Mouse (Mus musculus): ENCODE data around the gene Prss32. TPM values are rescaled to one million over a fixed set of nuclear protein-coding genes. Genes with fewer than 3 reads are reported as not detected.

Gene Prss32
- total RNA-seq (2014; fragmentation: Nextera tagmentation) = not detected in 2 replicates
- total RNA-seq (2017) = not detected in 2 replicates

- peak; percentile 63 for ATAC-seq (replicated peaks; ENCODE audit: low FRiP score, low TSS enrichment, poor library complexity, severe bottlenecking)
These were observed at the start of gene Prss32, which contains the start of gene Prss41 for GRCm38 (mm10) chr17:23843812-23844273. Gene Prss32, plus strand, starts transcription at chr17:23843855. Gene Prss41, minus strand, starts transcription at chr17:23844172.

DNA sequence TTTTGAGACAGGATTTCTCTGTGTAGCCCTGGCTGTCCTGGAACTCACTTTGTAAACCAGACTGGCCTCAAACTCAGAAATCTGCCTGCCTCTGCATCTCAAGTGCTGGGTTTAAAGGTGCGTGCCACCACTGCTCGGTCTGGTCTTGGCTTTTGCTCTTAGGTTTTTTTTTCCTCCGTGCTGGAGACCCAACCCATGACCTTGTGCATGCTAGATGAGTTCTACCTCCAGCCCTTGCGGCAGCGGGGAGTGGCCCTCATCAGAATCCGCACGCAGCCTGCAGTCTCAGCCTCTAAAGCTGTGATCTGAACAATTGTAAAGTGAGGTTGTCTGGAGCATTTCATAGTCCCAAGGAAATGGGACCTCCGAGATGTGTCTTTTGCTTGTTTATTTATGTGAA lies 48.3 kb upstream of the Prss32 start:
- no peak for ATAC-seq (replicated peaks; ENCODE audit: low FRiP score, low TSS enrichment, poor library complexity, severe bottlenecking)

DNA sequence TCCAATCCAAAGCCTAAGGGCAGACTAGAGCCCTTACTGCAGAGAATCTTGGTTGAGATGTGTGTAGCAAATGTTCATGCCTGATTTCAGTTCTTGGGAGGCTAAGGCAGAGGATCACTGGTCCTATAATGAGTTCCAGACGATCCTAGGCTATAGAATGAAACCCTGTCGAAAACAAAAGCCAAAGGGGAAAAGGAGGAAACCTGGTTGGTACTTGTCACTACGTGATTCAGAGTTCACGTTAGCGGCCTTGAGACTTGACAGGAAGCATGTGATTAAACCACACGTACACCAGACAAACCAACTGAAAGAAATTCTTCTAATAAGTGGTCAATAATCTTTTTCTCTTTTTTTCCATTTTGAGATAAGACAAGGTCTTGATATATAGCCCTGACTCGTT lies 46.3 kb upstream of the Prss32 start:
- no peak for ATAC-seq (replicated peaks; ENCODE audit: low FRiP score, low TSS enrichment, poor library complexity, severe bottlenecking)

- no peak for ATAC-seq (replicated peaks; ENCODE audit: low FRiP score, low TSS enrichment, poor library complexity, severe bottlenecking)
These were observed 42.0 kb upstream of the Prss32 start for GRCm38 (mm10) chr17:23801627-23802026.

DNA sequence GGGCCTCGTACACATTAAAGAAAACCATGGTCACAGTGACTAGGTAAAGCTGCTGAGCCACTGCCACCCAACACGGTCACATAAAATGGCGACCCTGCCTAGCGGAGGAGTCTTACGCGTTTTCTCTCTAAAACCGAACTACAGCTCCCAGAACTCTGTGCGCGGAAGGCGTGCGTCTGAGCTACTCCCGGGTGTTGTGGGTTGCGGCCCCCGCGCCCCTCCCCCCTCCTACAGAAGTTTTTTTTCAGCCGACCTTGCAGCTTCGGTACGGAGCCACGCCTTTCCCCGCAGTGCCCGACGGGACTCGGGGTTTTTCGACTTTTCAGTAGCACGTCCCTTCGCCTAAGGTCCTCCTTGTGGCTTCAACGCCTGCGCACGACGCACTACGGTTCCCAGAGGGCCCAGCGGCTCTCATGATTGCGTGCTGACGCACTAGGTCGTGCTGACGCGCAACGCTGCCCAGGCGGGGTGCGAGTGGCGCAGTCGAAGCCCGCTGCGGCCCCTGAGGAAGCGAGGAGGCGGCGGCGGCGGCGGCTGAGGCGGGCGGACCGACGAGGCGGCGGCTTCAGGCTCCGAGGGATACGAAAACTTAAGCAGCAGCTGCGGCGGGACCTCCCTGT lies 40.8 kb upstream of the Prss32 start:
- ATAC-seq (replicated peaks; ENCODE audit: low FRiP score, low TSS enrichment, poor library complexity, severe bottlenecking) = peak; percentile 95

GRCm38 (mm10) chr17:23803366-23804041 lies 40.2 kb upstream of the Prss32 start:
- 0 out of 2 replicates have a peak, but pooled peaks have one; percentile 11 for ATAC-seq (replicated peaks; ENCODE audit: low FRiP score, low TSS enrichment, poor library complexity, severe bottlenecking)

GRCm38 (mm10) chr17:23804426-23805085 lies 39.1 kb upstream of the Prss32 start:
- ATAC-seq (replicated peaks; ENCODE audit: low FRiP score, low TSS enrichment, poor library complexity, severe bottlenecking) = no peak

GRCm38 (mm10) chr17:23806867-23807266 lies 36.8 kb upstream of the Prss32 start:
- peak; percentile 27 for ATAC-seq (replicated peaks; ENCODE audit: low FRiP score, low TSS enrichment, poor library complexity, severe bottlenecking)

DNA sequence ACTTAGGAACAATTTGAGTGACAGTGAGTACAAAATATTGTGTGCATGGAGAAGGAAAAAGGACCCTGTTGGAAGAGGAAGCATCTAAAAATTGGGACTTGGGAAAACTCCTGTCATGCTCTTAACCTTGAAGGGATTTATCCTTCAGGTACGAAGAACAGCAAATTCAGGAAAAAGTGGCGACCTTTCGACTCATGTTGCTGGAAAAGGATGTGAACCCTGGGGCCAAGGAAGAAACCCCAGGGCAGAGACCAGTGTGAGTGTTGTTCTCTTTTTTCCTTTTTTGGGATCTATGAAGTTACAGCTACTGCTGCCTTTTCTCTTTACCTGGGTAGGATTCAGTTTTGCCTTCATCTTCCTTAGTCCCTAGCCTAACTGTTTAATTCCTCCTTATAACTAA lies 35.7 kb upstream of the Prss32 start:
- no peak for ATAC-seq (replicated peaks; ENCODE audit: low FRiP score, low TSS enrichment, poor library complexity, severe bottlenecking)

- no peak for ATAC-seq (replicated peaks; ENCODE audit: low FRiP score, low TSS enrichment, poor library complexity, severe bottlenecking)
These were observed 28.0 kb upstream of the Prss32 start for GRCm38 (mm10) chr17:23815641-23816040.

DNA sequence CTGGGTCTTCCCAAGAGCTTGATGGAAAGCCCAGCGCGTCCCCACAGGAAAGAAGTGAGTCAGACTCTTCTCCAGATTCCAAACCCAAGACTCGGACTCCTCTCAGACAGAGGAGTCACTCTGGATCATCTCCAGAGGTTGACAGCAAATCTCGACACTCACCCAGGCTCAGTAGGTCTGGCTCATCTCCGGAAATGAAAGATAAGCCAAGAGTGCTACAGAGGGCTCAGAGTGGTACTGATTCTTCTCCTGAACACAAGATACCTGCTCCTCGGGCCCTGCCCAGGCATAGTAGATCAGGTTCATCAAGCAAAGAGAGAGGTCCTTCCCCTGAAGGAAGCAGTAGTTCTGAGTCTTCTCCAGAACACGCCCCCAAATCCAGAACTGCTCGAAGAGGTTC lies 25.1 kb upstream of the Prss32 start:
- ATAC-seq (replicated peaks; ENCODE audit: low FRiP score, low TSS enrichment, poor library complexity, severe bottlenecking) = no peak

- ATAC-seq (replicated peaks; ENCODE audit: low FRiP score, low TSS enrichment, poor library complexity, severe bottlenecking) = no peak
These were observed 24.4 kb upstream of the Prss32 start for GRCm38 (mm10) chr17:23819235-23819634.

GRCm38 (mm10) chr17:23820731-23821130 lies 22.9 kb upstream of the Prss32 start:
- ATAC-seq (replicated peaks; ENCODE audit: low FRiP score, low TSS enrichment, poor library complexity, severe bottlenecking) = no peak

- ATAC-seq (replicated peaks; ENCODE audit: low FRiP score, low TSS enrichment, poor library complexity, severe bottlenecking) = no peak
These were observed 21.6 kb upstream of the Prss32 start for GRCm38 (mm10) chr17:23822094-23822493.

DNA sequence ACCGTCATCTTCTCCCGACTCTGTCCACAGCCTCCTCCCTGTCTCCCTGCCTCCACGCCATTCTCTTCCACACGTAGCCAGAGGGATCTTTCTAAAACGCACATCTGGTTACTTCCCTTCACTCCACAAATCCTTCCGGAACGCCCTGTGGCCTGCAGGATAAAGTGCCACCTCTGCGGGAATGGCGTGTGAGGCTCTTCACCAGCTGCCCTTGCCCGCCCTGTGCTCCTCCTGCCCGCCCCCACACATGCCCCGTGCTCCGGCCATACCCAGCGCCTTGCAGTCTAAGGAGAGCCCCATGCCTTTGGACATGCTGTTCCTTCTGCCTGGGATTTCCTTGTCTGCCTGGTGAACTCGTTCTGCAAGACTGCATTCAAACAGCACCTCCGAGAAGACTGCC lies 20.6 kb upstream of the Prss32 start:
- ATAC-seq (replicated peaks; ENCODE audit: low FRiP score, low TSS enrichment, poor library complexity, severe bottlenecking) = no peak

GRCm38 (mm10) chr17:23823614-23824013 lies 20.0 kb upstream of the Prss32 start:
- ATAC-seq (replicated peaks; ENCODE audit: low FRiP score, low TSS enrichment, poor library complexity, severe bottlenecking) = no peak

DNA sequence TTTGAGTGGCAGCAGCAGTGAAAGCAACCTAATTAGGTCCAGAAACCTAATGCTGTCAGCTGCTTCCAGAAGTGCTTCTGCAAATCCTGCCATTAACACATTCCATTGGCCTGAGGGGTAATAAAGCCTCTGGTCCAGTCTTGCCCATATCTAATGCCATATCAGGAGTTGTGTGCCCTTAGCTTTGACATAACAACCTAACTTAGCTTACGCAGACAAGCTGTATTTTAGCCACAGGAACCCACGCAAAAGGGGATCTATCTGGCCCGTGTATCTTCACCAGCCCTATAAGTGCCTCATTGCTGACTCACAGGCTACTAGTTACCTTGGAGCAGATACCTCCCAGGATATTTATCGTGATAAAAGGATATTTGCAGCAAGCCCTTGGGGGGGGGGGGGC lies 18.1 kb upstream of the Prss32 start:
- ATAC-seq (replicated peaks; ENCODE audit: low FRiP score, low TSS enrichment, poor library complexity, severe bottlenecking) = no peak

- ATAC-seq (replicated peaks; ENCODE audit: low FRiP score, low TSS enrichment, poor library complexity, severe bottlenecking) = peak; percentile 52
These were observed 15.2 kb upstream of the Prss32 start for GRCm38 (mm10) chr17:23828271-23829001.

DNA sequence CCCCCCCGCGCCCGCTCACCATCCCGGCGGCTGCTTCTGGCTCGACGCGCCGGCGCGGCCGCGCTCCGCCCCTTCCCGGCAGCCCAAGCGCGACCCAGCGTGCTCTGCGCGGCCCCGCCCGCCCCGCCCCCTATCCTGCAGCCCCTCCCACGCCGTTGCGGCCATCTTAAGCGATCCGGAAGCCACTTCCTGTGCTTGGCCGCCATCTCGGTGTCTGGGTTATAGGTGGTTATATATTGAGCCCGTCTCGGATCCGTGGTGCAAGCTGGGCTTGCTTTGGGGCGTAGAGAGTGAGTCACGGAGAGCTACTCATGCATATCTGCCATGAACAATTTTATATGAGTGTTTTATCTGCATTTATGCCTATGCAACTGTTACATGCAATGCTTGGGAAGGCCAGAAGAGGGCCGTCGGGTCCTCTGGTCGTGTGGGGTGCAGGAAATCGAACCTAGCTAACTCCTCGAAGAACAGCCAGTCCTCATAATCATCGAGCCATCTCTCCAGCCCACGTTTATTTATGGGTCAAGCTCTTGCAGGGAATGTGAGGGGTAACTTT lies 14.5 kb upstream of the Prss32 start, which contains the start of gene Elob:
Gene Elob (minus strand): TSS at position 73 of the 556 bp plus-strand sequence.
- ATAC-seq (replicated peaks; ENCODE audit: low FRiP score, low TSS enrichment, poor library complexity, severe bottlenecking) = peak; percentile 72

All from megakaryocyte-erythroid progenitor cell, adult 5-6 weeks (primary cell).